8 mouse cellular contexts compared by ENCODE assay signal in the genomic region with DNA sequence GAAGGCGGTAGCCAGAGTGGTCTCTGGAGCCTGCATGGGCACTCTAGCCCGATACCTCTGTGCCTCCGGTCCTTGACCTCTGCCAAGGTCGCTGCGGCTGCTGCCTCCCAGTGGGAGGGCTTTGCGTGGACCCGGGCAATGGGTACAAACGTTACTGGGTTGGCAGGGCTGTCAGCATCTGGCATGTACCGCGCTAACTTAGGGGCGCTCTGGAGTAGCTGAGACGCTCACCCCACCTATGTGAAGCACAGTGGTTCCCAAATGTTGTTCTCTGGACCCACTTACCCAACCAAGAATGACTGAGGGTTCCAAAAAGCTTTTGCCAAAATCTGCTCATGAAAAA. TPM values are rescaled to one million over a fixed set of nuclear protein-coding genes. Genes with fewer than 3 reads are reported as not detected.
A peak's percentile ranks its signal among the peaks of the same experiment; 100 is the strongest.
DNase-seq lines count a peak whose midpoint lies in the region; ATAC-seq and TF ChIP-seq lines count a peak whose summit lies in the region.

No protein-coding gene starts in this region.

- no peaks in the 10 kb centered on the region for H3K36me3 ChIP-seq in heart, embryonic 10.5 days
- no peaks in the 10 kb centered on the region for H3K36me3 ChIP-seq in ES-Bruce4 (ENCODE audit: control insufficient read depth, insufficient read depth, low read length, poor library complexity, severe bottlenecking)

- TF ChIP-seq EP300 in ES-Bruce4 (IDR thresholded peaks at IDR 0.05; ENCODE audit: insufficient read depth, low read depth, low read length): no peak

- peak overlapping the region; percentile 93 for H3K27ac ChIP-seq in heart, embryonic 10.5 days
- H3K27ac ChIP-seq in ES-Bruce4 (ENCODE audit: insufficient read depth, low read length): no peak overlapping the region

- H3K4me1 ChIP-seq in heart, embryonic 10.5 days: peaks cover 24% of the 10 kb centered on the region
- H3K4me1 ChIP-seq in ES-Bruce4 (ENCODE audit: control insufficient read depth, insufficient read depth, low read length): peaks cover 3% of the 10 kb centered on the region

- peak; percentile 63; the same call in 1 of the 2 replicates for ATAC-seq in granulocyte monocyte progenitor cell, adult 5-6 weeks (replicated peaks; ENCODE audit: poor library complexity, severe bottlenecking)
- ATAC-seq in megakaryocyte progenitor cell, adult 5-6 weeks (replicated peaks; ENCODE audit: poor library complexity): peak; percentile 56

- under 1% methylated on average over 12 of the region's 12 CpGs for WGBS in heart, embryonic 10.5 days

- TF ChIP-seq POLR2A in ES-Bruce4 (IDR thresholded peaks at IDR 0.05; ENCODE audit: insufficient read depth, low read length): no peak

- no peak for DNase-seq in heart, embryonic 10.5 days (ENCODE audit: low spot score)
- DNase-seq in heart, postnatal 14 days: no peak
- DNase-seq in right cerebral cortex, postnatal 14 days: no peak
- DNase-seq in adrenal gland, adult 18-20 months (ENCODE audit: low spot score in 2 of 2): no peak
- DNase-seq in gastrocnemius, postnatal 25 days: no peak

- H3K27me3 ChIP-seq in heart, embryonic 10.5 days (ENCODE audit: insufficient read depth, poor library complexity, severe bottlenecking): no peaks in the 10 kb centered on the region
- H3K27me3 ChIP-seq in ES-Bruce4 (ENCODE audit: control insufficient read depth, insufficient read depth, low read length, poor library complexity, severe bottlenecking): no peaks in the 10 kb centered on the region

- peak overlapping the region; percentile 29 for H3K9ac ChIP-seq in ES-Bruce4 (ENCODE audit: low read depth, poor library complexity, severe bottlenecking)

- peak overlapping the region; percentile 77 for H3K4me3 ChIP-seq in heart, embryonic 10.5 days
- H3K4me3 ChIP-seq in ES-Bruce4 (ENCODE audit: low read depth, low read length): peak overlapping the region; percentile 77

- H3K9me3 ChIP-seq in heart, embryonic 10.5 days: no peaks in the 10 kb centered on the region
- no peaks in the 10 kb centered on the region for H3K9me3 ChIP-seq in ES-Bruce4 (replicated peaks; ENCODE audit: control insufficient read depth, insufficient read depth, low read length, poor library complexity, severe bottlenecking)

- intact Hi-C loops in heart, postnatal 14 days (cut with DNase I): no loop called here

- TF ChIP-seq CTCF in ES-Bruce4 (IDR thresholded peaks at IDR 0.05; ENCODE audit: low read depth, low read length): no peak

RNA-seq across cellular contexts. Expression of gene Clybl, which starts 0.3 kb away (rescaled TPM):
- 43.5 and 63.8 TPM in 2 replicates for polyA plus RNA-seq in heart, embryonic 10.5 days (2016; fragmentation: Nextera tagmentation; extraction: Ambion mirVana)
- total RNA-seq in heart, postnatal 14 days (2021): 100 to 1,000 TPM; 103 to 116 TPM
- 36.7 and 37.5 TPM in 2 replicates for polyA plus RNA-seq in ES-Bruce4 (2011; ENCODE audit: insufficient read depth, insufficient read length, low read depth, missing spikeins)
- total RNA-seq in granulocyte monocyte progenitor cell, adult 5-6 weeks (2014; fragmentation: Nextera tagmentation): 20.6 and 24.2 TPM in 2 replicates
- total RNA-seq in granulocyte monocyte progenitor cell, adult 5-6 weeks (2017): 5.0 and 9.7 TPM in 2 replicates
- total RNA-seq in megakaryocyte progenitor cell, adult 5-6 weeks (2015): 30.4 and 31.5 TPM in 2 replicates
- 6.8 and 8.5 TPM in 2 replicates for total RNA-seq in megakaryocyte progenitor cell, adult 5-6 weeks (2017)
- total RNA-seq in adrenal gland, adult 18-20 months (2021): 100 to 1,000 TPM in 1 of 2 experiments, 10 to 100 TPM in 1; 82.6 to 144 TPM
- 10 to 100 TPM; 62.1 to 62.3 TPM for total RNA-seq in gastrocnemius, postnatal 25 days (2021)
